Mouse (Mus musculus): ENCODE measurements around the gene Tdrd1. TPM values are rescaled to one million over a fixed set of nuclear protein-coding genes. Genes with fewer than 3 reads are reported as not detected.

The Tdrd1 gene
- total and polyA plus RNA-seq, 3 experiments, result 0.07 TPM; not detected in 2

DNA sequence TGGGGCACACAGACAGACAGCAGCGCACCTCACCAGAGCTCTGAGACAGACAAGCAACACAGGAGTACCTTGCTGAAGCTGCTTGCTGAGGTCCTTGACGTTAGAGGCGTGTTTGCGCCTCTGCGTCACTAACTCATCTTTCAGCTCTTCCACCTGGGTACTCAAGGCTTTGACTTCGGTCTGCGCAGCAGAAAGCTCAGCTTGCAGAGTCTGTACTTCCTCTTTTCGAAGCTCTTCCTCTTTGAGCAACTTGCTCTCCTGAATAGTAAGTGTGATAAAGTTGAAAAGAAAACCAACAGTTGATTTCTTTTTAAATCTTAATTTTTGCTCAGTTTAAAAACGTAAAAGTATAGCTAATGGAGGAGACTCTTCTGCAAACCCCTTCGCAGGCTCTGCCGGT, 28.6 kb upstream of the Tdrd1 start:
- no peak for TF ChIP-seq ETS1 (conservative IDR thresholded peaks at IDR 0.05; ENCODE audit: low read depth, low read length)
- no peak for TF ChIP-seq RCOR1 (conservative IDR thresholded peaks at IDR 0.05; ENCODE audit: low read depth, low read length)
- no peak for TF ChIP-seq GABPA (IDR thresholded peaks at IDR 0.05; ENCODE audit: insufficient replicate concordance, low read depth, low read length)
- no peak overlapping the region for H3K27ac ChIP-seq (ENCODE audit: insufficient read depth, low read depth)
- dilution Hi-C loops (cut with MboI; ENCODE audit: extremely low pct_ligation_motif_present, extremely low pct_unique_long_range_greater_than_20kb, low sequenced_read_pairs), result no loop called here
- H3K27me3 ChIP-seq (replicated peaks), result no peaks in the 10 kb centered on the region
- H3K79me2 ChIP-seq (replicated peaks; ENCODE audit: control insufficient read depth, extremely low read depth, insufficient read depth, poor library complexity, severe bottlenecking), result no peaks in the 10 kb centered on the region
- H3K4me3 ChIP-seq (replicated peaks in 1 of 3; ENCODE audit: low read depth in 2 of 3, low read length in 2 of 3, poor library complexity in 1 of 3), result no peak overlapping the region
- in situ Hi-C loops (cut with MboI; ENCODE audit: low pct_ligation_motif_present, low pct_unique_long_range_greater_than_20kb, low sequenced_read_pairs), result no loop called here
- H3K4me1 ChIP-seq (ENCODE audit: control insufficient read depth in 1 of 2, insufficient read depth in 2 of 2), result peaks cover 0 to 10% of the 10 kb centered on the region in 2 experiments; a peak in 2 of 4 replicates
- no peak overlapping the region for H3K4me2 ChIP-seq (ENCODE audit: insufficient read depth, low read depth, poor library complexity, severe bottlenecking)
- no peaks in the 10 kb centered on the region for H3K9me3 ChIP-seq (replicated peaks; ENCODE audit: low read length)
- no peak overlapping the region for H3K9ac ChIP-seq (ENCODE audit: insufficient read depth, low read depth)
- peaks cover 63 to 91% of the 10 kb centered on the region in 2 experiments for H3K36me3 ChIP-seq (replicated peaks in 1 of 2; ENCODE audit: control insufficient read depth in 1 of 2, insufficient read depth in 1 of 2, low read length in 1 of 2)
- DNase-seq (ENCODE audit: extremely low read depth), result peak; percentile 50

DNA sequence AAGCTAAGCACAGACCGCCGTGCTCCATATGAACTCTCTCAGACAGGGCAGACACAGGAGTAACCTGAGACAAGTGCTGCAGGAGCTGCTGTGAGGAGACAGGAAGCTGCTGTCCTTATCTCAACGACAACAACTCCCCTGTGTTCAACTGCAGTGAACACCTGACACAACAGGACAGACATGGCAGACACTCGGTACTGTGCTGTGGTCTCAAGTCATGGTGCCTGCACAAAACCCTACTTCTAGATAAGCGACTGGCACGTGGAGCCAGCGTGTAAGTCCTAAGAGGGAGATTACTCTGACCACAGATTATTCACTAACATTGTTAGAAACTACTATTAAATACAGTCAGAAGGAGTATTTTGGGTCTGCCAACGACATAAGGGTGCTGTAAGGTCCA, 25.8 kb upstream of the Tdrd1 start:
- Histone ChIP-seq H3K4me3 (replicated peaks in 1 of 3; ENCODE audit: low read depth in 2 of 3, low read length in 2 of 3, poor library complexity in 1 of 3) (no peak overlapping the region), H3K27me3 (replicated peaks) (no peaks in the 10 kb centered on the region), H3K4me2 (ENCODE audit: insufficient read depth, low read depth, poor library complexity, severe bottlenecking) (no peak overlapping the region), H3K4me1 (ENCODE audit: control insufficient read depth in 1 of 2, insufficient read depth in 2 of 2) (peaks cover 0 to 15% of the 10 kb centered on the region in 2 experiments; a peak in 2 of 4 replicates), H3K79me2 (replicated peaks; ENCODE audit: control insufficient read depth, extremely low read depth, insufficient read depth, poor library complexity, severe bottlenecking) (no peaks in the 10 kb centered on the region), H3K9ac (ENCODE audit: insufficient read depth, low read depth) (no peak overlapping the region), H3K27ac (ENCODE audit: insufficient read depth, low read depth) (no peak overlapping the region), H3K9me3 (replicated peaks; ENCODE audit: low read length) (no peaks in the 10 kb centered on the region), H3K36me3 (replicated peaks in 1 of 2; ENCODE audit: control insufficient read depth in 1 of 2, insufficient read depth in 1 of 2, low read length in 1 of 2) (peaks cover 55 to 87% of the 10 kb centered on the region in 2 experiments)
- DNase-seq (ENCODE audit: extremely low read depth), result no peak
- dilution Hi-C loops (cut with MboI; ENCODE audit: extremely low pct_ligation_motif_present, extremely low pct_unique_long_range_greater_than_20kb, low sequenced_read_pairs) (no loop called here), in situ Hi-C loops (cut with MboI; ENCODE audit: low pct_ligation_motif_present, low pct_unique_long_range_greater_than_20kb, low sequenced_read_pairs) (no loop called here)
- no peak for TF ChIP-seq MXI1 (IDR thresholded peaks at IDR 0.05; ENCODE audit: low read depth, low read length)
- no peak for TF ChIP-seq CHD2 (IDR thresholded peaks at IDR 0.05; ENCODE audit: low read length)

DNA sequence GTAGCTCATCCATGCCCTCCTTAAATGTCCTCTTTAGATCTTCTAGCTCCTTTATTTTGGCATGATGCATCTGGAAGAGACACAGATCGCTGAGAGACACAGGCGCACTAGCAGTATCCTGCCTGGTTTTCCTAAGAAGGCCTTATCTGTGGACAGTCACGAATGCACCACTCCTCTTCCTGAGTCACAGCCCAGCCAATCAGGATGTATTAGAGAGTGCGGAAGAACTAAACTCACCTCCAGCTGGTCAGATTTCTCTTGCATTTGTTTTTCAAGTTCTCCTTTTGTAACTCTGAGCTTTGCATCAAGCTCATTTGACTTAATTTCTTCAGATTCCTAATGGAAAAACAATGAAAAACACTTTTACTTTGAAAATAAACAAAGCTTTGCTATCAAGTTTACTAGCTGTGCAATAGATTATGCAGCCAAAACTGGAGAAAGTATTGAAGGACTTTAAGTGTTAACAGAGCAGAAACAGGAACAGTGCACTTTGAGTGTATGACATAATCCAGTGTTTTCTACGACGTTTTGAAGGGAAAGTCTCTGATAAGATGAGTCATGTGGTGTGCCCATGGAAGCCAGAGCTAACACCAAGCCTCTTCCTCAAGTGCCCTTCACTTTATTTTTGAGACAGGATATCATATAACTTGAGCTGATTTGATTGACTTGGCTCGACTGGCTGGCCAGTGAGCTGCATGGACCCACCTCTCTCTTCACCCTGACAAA, 24.9 kb upstream of the Tdrd1 start:
- Histone ChIP-seq H3K4me3 (replicated peaks in 1 of 3; ENCODE audit: low read depth in 2 of 3, low read length in 2 of 3, poor library complexity in 1 of 3) (no peak overlapping the region), H3K9ac (ENCODE audit: insufficient read depth, low read depth) (no peak overlapping the region), H3K36me3 (replicated peaks in 1 of 2; ENCODE audit: control insufficient read depth in 1 of 2, insufficient read depth in 1 of 2, low read length in 1 of 2) (peaks cover 62 to 86% of the 10 kb centered on the region in 2 experiments)

More for the DNA sequence above, 24.9 kb upstream of the Tdrd1 start:
- in situ Hi-C loops (cut with MboI; ENCODE audit: low pct_ligation_motif_present, low pct_unique_long_range_greater_than_20kb, low sequenced_read_pairs) (no loop called here), dilution Hi-C loops (cut with MboI; ENCODE audit: extremely low pct_ligation_motif_present, extremely low pct_unique_long_range_greater_than_20kb, low sequenced_read_pairs) (no loop called here)
- Histone ChIP-seq H3K4me1 (ENCODE audit: control insufficient read depth in 1 of 2, insufficient read depth in 2 of 2) (peaks cover 0 to 24% of the 10 kb centered on the region in 2 experiments; a peak in 2 of 4 replicates), H3K4me2 (ENCODE audit: insufficient read depth, low read depth, poor library complexity, severe bottlenecking) (no peak overlapping the region), H3K27ac (ENCODE audit: insufficient read depth, low read depth) (no peak overlapping the region), H3K27me3 (replicated peaks) (no peaks in the 10 kb centered on the region), H3K9me3 (replicated peaks; ENCODE audit: low read length) (no peaks in the 10 kb centered on the region), H3K79me2 (replicated peaks; ENCODE audit: control insufficient read depth, extremely low read depth, insufficient read depth, poor library complexity, severe bottlenecking) (no peaks in the 10 kb centered on the region)
- DNase-seq (ENCODE audit: extremely low read depth), result no peak
- no peak for TF ChIP-seq SIN3A (IDR thresholded peaks at IDR 0.05; ENCODE audit: low read length)
- TF ChIP-seq CHD1 (IDR thresholded peaks at IDR 0.05; ENCODE audit: low read depth, low read length), result no peak
- TF ChIP-seq ZC3H11A (IDR thresholded peaks at IDR 0.05; ENCODE audit: low read depth, low read length), result no peak
- TF ChIP-seq CTCF (conservative IDR thresholded peaks at IDR 0.05 in 1 of 2, IDR thresholded peaks at IDR 0.05 in 1 of 2; ENCODE audit: low read depth in 2 of 2, low read length in 2 of 2), result no peak
- no peak for TF ChIP-seq NRF1 (IDR thresholded peaks at IDR 0.05; ENCODE audit: low read depth, low read length)
- TF ChIP-seq MAZ (IDR thresholded peaks at IDR 0.05; ENCODE audit: low read depth, low read length), result no peak
- TF ChIP-seq ETS1 (conservative IDR thresholded peaks at IDR 0.05; ENCODE audit: low read depth, low read length), result no peak
- no peak for TF ChIP-seq POLR2A (IDR thresholded peaks at IDR 0.05; ENCODE audit: low read depth, low read length)
- TF ChIP-seq SMC3 (IDR thresholded peaks at IDR 0.05; ENCODE audit: low read depth, low read length), result no peak
- no peak for TF ChIP-seq IRF4 (IDR thresholded peaks at IDR 0.05; ENCODE audit: low read depth, low read length)
- TF ChIP-seq GABPA (IDR thresholded peaks at IDR 0.05; ENCODE audit: insufficient replicate concordance, low read depth, low read length), result no peak
- TF ChIP-seq TCF12 (IDR thresholded peaks at IDR 0.05; ENCODE audit: low read depth, low read length), result no peak
- TF ChIP-seq ZMIZ1 (IDR thresholded peaks at IDR 0.05; ENCODE audit: low read depth, low read length), result no peak
- no peak for TF ChIP-seq CHD2 (IDR thresholded peaks at IDR 0.05; ENCODE audit: low read length)
- no peak for TF ChIP-seq JUND (conservative IDR thresholded peaks at IDR 0.05; ENCODE audit: low read depth, low read length)
- no peak for TF ChIP-seq PAX5 (IDR thresholded peaks at IDR 0.05; ENCODE audit: low read length)
- no peak for TF ChIP-seq TBP (conservative IDR thresholded peaks at IDR 0.05; ENCODE audit: low read depth, low read length)
- no peak for TF ChIP-seq UBTF (IDR thresholded peaks at IDR 0.05; ENCODE audit: low read depth, low read length)
- no peak for TF ChIP-seq MYC (IDR thresholded peaks at IDR 0.05; ENCODE audit: low read depth, low read length)
- TF ChIP-seq ZKSCAN1 (IDR thresholded peaks at IDR 0.05; ENCODE audit: borderline replicate concordance, low read depth, low read length), result no peak
